Mouse (Mus musculus) lung, postnatal 25 days (tissue): ENCODE measurements around the gene Gtf2h4.

ENCODE experiments used
- DNase-seq: peaks from one replicate; pipeline ENCODE4 v3.0.0; 2022; ENCODE audit warnings: low spot score

The Gtf2h4 gene

GRCm38 (mm10) chr17:35673416-35674035 lies at the start of gene Gtf2h4:
TSS of gene Gtf2h4 (minus strand) at chr17:35673739.
- DNase-seq: peak; percentile 96

- DNase-seq: no peak
Measured at GRCm38 (mm10) chr17:35721676-35722075, 48.1 kb upstream of the Gtf2h4 start.

- DNase-seq: peak; percentile 59
Measured at GRCm38 (mm10) chr17:35720340-35720727, 46.8 kb upstream of the Gtf2h4 start.

GRCm38 (mm10) chr17:35719616-35720339 lies 46.2 kb upstream of the Gtf2h4 start:
- no peak for DNase-seq

GRCm38 (mm10) chr17:35717080-35717479 lies 43.5 kb upstream of the Gtf2h4 start:
- DNase-seq: no peak

- no peak for DNase-seq
Measured at GRCm38 (mm10) chr17:35716114-35716513, 42.6 kb upstream of the Gtf2h4 start.

GRCm38 (mm10) chr17:35710705-35711347 lies 37.3 kb upstream of the Gtf2h4 start:
- no peak for DNase-seq

- DNase-seq: no peak
Measured at GRCm38 (mm10) chr17:35708611-35709010, 35.1 kb upstream of the Gtf2h4 start.

GRCm38 (mm10) chr17:35707929-35708328 lies 34.4 kb upstream of the Gtf2h4 start:
- no peak for DNase-seq

- DNase-seq: no peak
Measured at GRCm38 (mm10) chr17:35705836-35706235, 32.3 kb upstream of the Gtf2h4 start.

- DNase-seq: no peak
Measured at GRCm38 (mm10) chr17:35704621-35705464, 31.3 kb upstream of the Gtf2h4 start, which contains the start of gene Ddr1. TSS of gene Ddr1 (minus strand) at chr17:35704621.

GRCm38 (mm10) chr17:35703751-35704271 lies 30.3 kb upstream of the Gtf2h4 start:
- no peak for DNase-seq

GRCm38 (mm10) chr17:35703065-35703464 lies 29.5 kb upstream of the Gtf2h4 start:
- DNase-seq: no peak

GRCm38 (mm10) chr17:35702605-35703004 lies 29.1 kb upstream of the Gtf2h4 start:
- DNase-seq: no peak

GRCm38 (mm10) chr17:35701978-35702461 lies 28.5 kb upstream of the Gtf2h4 start:
- DNase-seq: peak; percentile 51

GRCm38 (mm10) chr17:35701203-35701977 lies 27.9 kb upstream of the Gtf2h4 start:
- DNase-seq: no peak

GRCm38 (mm10) chr17:35700371-35700961 lies 26.9 kb upstream of the Gtf2h4 start:
- peak; percentile 75 for DNase-seq

- DNase-seq: peak; percentile 84
Measured at GRCm38 (mm10) chr17:35699919-35700318, 26.4 kb upstream of the Gtf2h4 start.

- DNase-seq: no peak
Measured at GRCm38 (mm10) chr17:35698501-35698883, 25.0 kb upstream of the Gtf2h4 start.

- DNase-seq: no peak
Measured at GRCm38 (mm10) chr17:35697759-35698500, 24.4 kb upstream of the Gtf2h4 start.
